Mouse (Mus musculus) midbrain, embryonic 12.5 days (tissue): ENCODE measurements around the gene Magi1. TPM values are rescaled to one million over a fixed set of nuclear protein-coding genes. Genes with fewer than 3 reads are reported as not detected.

Experiments
- ATAC-seq: fragments of 200-750 bp; cut with Nextera tagmentation; 2 replicates; pipeline ENCODE4 v1.8.0; 2017; ENCODE audit warnings: low read depth, moderate TSS enrichment, moderate library complexity; ENCODE audit not compliant: low FRiP score
- H3K27ac ChIP-seq: fragments of 300-500 bp; sonication (generic); replicated peaks from 2 replicates; pipeline ENCODE4 v1.5.1; 2016; ENCODE audit warnings: mild to moderate bottlenecking
- H3K27me3 ChIP-seq: fragments of 300-500 bp; sonication (generic); 2 replicates; pipeline ENCODE4 v1.6.1; 2016; ENCODE audit warnings: mild to moderate bottlenecking
- H3K36me3 ChIP-seq: fragments of 300-500 bp; sonication (generic); 2 replicates; pipeline ENCODE4 v1.6.1; 2016
- H3K4me1 ChIP-seq: fragments of 300-500 bp; sonication (generic); 2 replicates; pipeline ENCODE4 v1.6.1; 2016
- H3K4me2 ChIP-seq: fragments of 300-500 bp; sonication (generic); replicated peaks from 2 replicates; pipeline ENCODE4 v1.6.1; 2016; ENCODE audit warnings: mild to moderate bottlenecking, moderate library complexity
- H3K4me3 ChIP-seq: fragments of 300-500 bp; sonication (generic); 2 replicates; pipeline ENCODE4 v1.5.1; 2016; ENCODE audit warnings: mild to moderate bottlenecking
- H3K9ac ChIP-seq: fragments of 300-500 bp; sonication (generic); replicated peaks from 2 replicates; pipeline ENCODE4 v1.6.1; 2016; ENCODE audit warnings: mild to moderate bottlenecking, moderate library complexity
- H3K9me3 ChIP-seq: fragments of 300-500 bp; sonication (generic); 2 replicates; pipeline ENCODE4 v1.6.1; 2016; ENCODE audit warnings: mild to moderate bottlenecking
- WGBS: fragments of 180-500 bp; shearing (Covaris S2); methylation state at CpG from one replicate; pipeline ENCODE4 v1.1.7; 2016; 5-methylcytosine and 5-hydroxymethylcytosine counted together
- polyA plus RNA-seq: library from polyadenylated mRNA; unstranded; fragments of >200 nt; fragmentation: Nextera tagmentation; extraction: Ambion mirVana; gene quantifications from 2 replicates; pipeline ENCODE4 v1.2.1, GENCODE M21; 2016

The Magi1 gene
- polyA plus RNA-seq, 1 experiment from 2014 or later, result 45.1 TPM

GRCm38 (mm10) chr6:93845498-93845897 lies 438.2 kb downstream of the Magi1 start:
- H3K9me3 ChIP-seq, result no peaks in the 10 kb centered on the region
- no peak overlapping the region for H3K4me3 ChIP-seq
- H3K27ac ChIP-seq, result no peak overlapping the region
- no peak overlapping the region for H3K4me2 ChIP-seq
- H3K36me3 ChIP-seq, result no peaks in the 10 kb centered on the region
- H3K9ac ChIP-seq, result no peak overlapping the region
- H3K4me1 ChIP-seq, result peaks cover 45% of the 10 kb centered on the region
- H3K27me3 ChIP-seq, result no peaks in the 10 kb centered on the region
- no peak for ATAC-seq
- WGBS, result 95% methylated on average over 3 of the region's 3 CpGs

GRCm38 (mm10) chr6:93845080-93845479 lies 438.6 kb downstream of the Magi1 start:
- WGBS, result 71% methylated on average over 5 of the region's 5 CpGs
- no peak for ATAC-seq
- H3K4me1 ChIP-seq, result peaks cover 42% of the 10 kb centered on the region
- no peak overlapping the region for H3K4me3 ChIP-seq
- H3K9ac ChIP-seq, result no peak overlapping the region
- no peaks in the 10 kb centered on the region for H3K9me3 ChIP-seq
- H3K27ac ChIP-seq, result no peak overlapping the region
- H3K36me3 ChIP-seq, result no peaks in the 10 kb centered on the region
- H3K27me3 ChIP-seq, result no peaks in the 10 kb centered on the region
- no peak overlapping the region for H3K4me2 ChIP-seq

GRCm38 (mm10) chr6:93844576-93844975 lies 439.1 kb downstream of the Magi1 start:
- Histone ChIP-seq H3K27ac (no peak overlapping the region), H3K9ac (no peak overlapping the region), H3K36me3 (no peaks in the 10 kb centered on the region), H3K4me3 (no peak overlapping the region), H3K4me2 (no peak overlapping the region), H3K27me3 (no peaks in the 10 kb centered on the region), H3K4me1 (peaks cover 41% of the 10 kb centered on the region), H3K9me3 (no peaks in the 10 kb centered on the region)
- ATAC-seq, result no peak
- 62% methylated on average over 5 of the region's 5 CpGs for WGBS

GRCm38 (mm10) chr6:93838398-93838797 lies 445.3 kb downstream of the Magi1 start:
- Histone ChIP-seq H3K4me3 (no peak overlapping the region), H3K27ac (no peak overlapping the region), H3K36me3 (no peaks in the 10 kb centered on the region), H3K4me2 (no peak overlapping the region), H3K4me1 (peaks cover 21% of the 10 kb centered on the region; the same call in 1 of the 2 replicates), H3K9me3 (no peaks in the 10 kb centered on the region), H3K9ac (no peak overlapping the region), H3K27me3 (no peaks in the 10 kb centered on the region)
- no peak for ATAC-seq
- WGBS, result 79% methylated on average over 4 of the region's 4 CpGs

- Histone ChIP-seq H3K9me3 (no peaks in the 10 kb centered on the region), H3K4me3 (no peak overlapping the region), H3K4me1 (peaks cover 20% of the 10 kb centered on the region; the same call in 1 of the 2 replicates), H3K9ac (no peak overlapping the region), H3K27ac (no peak overlapping the region), H3K36me3 (no peaks in the 10 kb centered on the region), H3K4me2 (no peak overlapping the region), H3K27me3 (no peaks in the 10 kb centered on the region)
- no peak for ATAC-seq
- WGBS, result 94% methylated on average over 5 of the region's 5 CpGs
Observed at GRCm38 (mm10) chr6:93836585-93836984, 447.1 kb downstream of the Magi1 start.

GRCm38 (mm10) chr6:93835211-93835610 lies 448.5 kb downstream of the Magi1 start:
- 84% methylated on average over 4 of the region's 4 CpGs for WGBS
- Histone ChIP-seq H3K4me2 (no peak overlapping the region), H3K4me3 (no peak overlapping the region), H3K27ac (no peak overlapping the region), H3K9ac (no peak overlapping the region), H3K36me3 (no peaks in the 10 kb centered on the region), H3K4me1 (peaks cover 22% of the 10 kb centered on the region), H3K27me3 (no peaks in the 10 kb centered on the region), H3K9me3 (no peaks in the 10 kb centered on the region)
- no peak for ATAC-seq

- Histone ChIP-seq H3K4me2 (no peak overlapping the region), H3K9ac (no peak overlapping the region), H3K27me3 (no peaks in the 10 kb centered on the region), H3K9me3 (no peaks in the 10 kb centered on the region), H3K27ac (no peak overlapping the region), H3K4me1 (peaks cover 14% of the 10 kb centered on the region), H3K4me3 (no peak overlapping the region), H3K36me3 (no peaks in the 10 kb centered on the region)
- 81% methylated on average over 6 of the region's 6 CpGs for WGBS
- no peak for ATAC-seq
Observed at GRCm38 (mm10) chr6:93828262-93828661, 455.5 kb downstream of the Magi1 start.

GRCm38 (mm10) chr6:93826875-93827274 lies 456.8 kb downstream of the Magi1 start:
- Histone ChIP-seq H3K9ac (no peak overlapping the region), H3K27ac (no peak overlapping the region), H3K4me1 (peaks cover 21% of the 10 kb centered on the region), H3K4me3 (no peak overlapping the region), H3K36me3 (no peaks in the 10 kb centered on the region), H3K9me3 (no peaks in the 10 kb centered on the region), H3K27me3 (no peaks in the 10 kb centered on the region), H3K4me2 (no peak overlapping the region)
- ATAC-seq, result no peak
- WGBS, result 72% methylated on average over 4 of the region's 4 CpGs

- no peak overlapping the region for H3K9ac ChIP-seq
- H3K4me2 ChIP-seq, result no peak overlapping the region
- H3K4me1 ChIP-seq, result peaks cover 52% of the 10 kb centered on the region
- no peak overlapping the region for H3K4me3 ChIP-seq
- H3K27me3 ChIP-seq, result no peaks in the 10 kb centered on the region
- H3K27ac ChIP-seq, result 0 out of 2 replicates have a peak overlapping the region, but pooled peaks have one; percentile 87
- 80% methylated on average over 9 of the region's 9 CpGs for WGBS
- no peak for ATAC-seq
- no peaks in the 10 kb centered on the region for H3K9me3 ChIP-seq
- no peaks in the 10 kb centered on the region for H3K36me3 ChIP-seq
Observed at GRCm38 (mm10) chr6:93822221-93822897, 461.4 kb downstream of the Magi1 start.

- H3K4me2 ChIP-seq, result no peak overlapping the region
Observed at GRCm38 (mm10) chr6:93821512-93821911, 462.2 kb downstream of the Magi1 start.

GRCm38 (mm10) chr6:93819888-93820287 lies 463.8 kb downstream of the Magi1 start:
- Histone ChIP-seq H3K36me3 (no peaks in the 10 kb centered on the region), H3K4me2 (peak overlapping the region; percentile 26), H3K4me1 (peaks cover 63% of the 10 kb centered on the region), H3K27ac (peak overlapping the region; percentile 87), H3K4me3 (no peak overlapping the region), H3K9ac (no peak overlapping the region; the same call in 1 of the 2 replicates), H3K9me3 (no peaks in the 10 kb centered on the region), H3K27me3 (no peaks in the 10 kb centered on the region)
- peak; percentile 97 for ATAC-seq
- 5% methylated on average over 6 of the region's 6 CpGs for WGBS

More at GRCm38 (mm10) chr6:93821512-93821911, 462.2 kb downstream of the Magi1 start:
- H3K4me3 ChIP-seq, result no peak overlapping the region
- WGBS, result 36% methylated on average over 7 of the region's 7 CpGs
- no peaks in the 10 kb centered on the region for H3K36me3 ChIP-seq
- H3K9ac ChIP-seq, result no peak overlapping the region
- no peak for ATAC-seq
- no peaks in the 10 kb centered on the region for H3K27me3 ChIP-seq
- no peaks in the 10 kb centered on the region for H3K9me3 ChIP-seq
- H3K4me1 ChIP-seq, result peaks cover 51% of the 10 kb centered on the region
- peak overlapping the region; percentile 87 for H3K27ac ChIP-seq

- Histone ChIP-seq H3K9me3 (no peaks in the 10 kb centered on the region), H3K4me1 (peaks cover 63% of the 10 kb centered on the region), H3K36me3 (no peaks in the 10 kb centered on the region), H3K4me2 (peak overlapping the region; percentile 26; the same call in 1 of the 2 replicates), H3K4me3 (no peak overlapping the region), H3K27ac (peak overlapping the region; percentile 87), H3K9ac (no peak overlapping the region), H3K27me3 (no peaks in the 10 kb centered on the region)
- ATAC-seq, result 0 out of 2 replicates have a peak, but pooled peaks have one; percentile 1
- WGBS, result 91% methylated on average over 4 of the region's 4 CpGs
Observed at GRCm38 (mm10) chr6:93819282-93819681, 464.4 kb downstream of the Magi1 start.
